Mouse (Mus musculus) lung, postnatal 0 days (tissue): ENCODE measurements at regions not wholly inside any gene's neighbourhood (a gene's known extent, or its start where the extent isn't known, plus 50 kb on each side); places are given as distances from the start of the nearest gene placed in this dataset.

Experiments used
- CTCF ChIP-seq: IDR thresholded peaks from 2 replicates; pipeline ENCODE4 v1.5.1; 2016; ENCODE audit warnings: antibody characterized with exemption, mild to moderate bottlenecking
- EP300 ChIP-seq: IDR thresholded peaks from 2 replicates; pipeline ENCODE4 v1.6.1; 2016; ENCODE audit warnings: antibody characterized with exemption, mild to moderate bottlenecking, control low read depth

- TF ChIP-seq EP300 (no peak), CTCF (no peak)
Observed at GRCm38 (mm10) chr9:40607941-40608340, 62.5 kb upstream of the Gm21915 start.
